Mouse (Mus musculus): ENCODE results near the gene Amz1. TPM values are rescaled to one million over a fixed set of nuclear protein-coding genes. Genes with fewer than 3 reads are reported as not detected.

Gene Amz1
- polyA plus RNA-seq, 1 experiment = 13.3 TPM

DNA sequence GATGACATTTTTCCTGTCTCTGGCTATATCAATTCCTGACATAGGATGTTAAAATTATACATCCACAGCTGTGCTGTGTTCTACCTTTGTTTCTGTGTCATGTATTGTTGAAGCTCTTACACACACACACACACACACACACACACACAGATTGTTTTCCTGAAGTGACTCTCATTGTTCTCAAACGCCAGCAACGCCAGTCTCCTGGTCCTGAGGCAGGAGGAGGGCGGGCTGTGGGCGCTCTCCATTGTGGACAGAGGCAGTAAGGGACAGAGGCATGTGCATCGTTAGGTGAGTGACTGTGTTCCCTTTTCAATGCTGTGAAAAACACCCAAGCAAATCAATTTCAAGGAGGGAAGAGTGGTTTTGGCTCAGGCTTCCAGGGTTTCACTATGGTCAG lies 29.3 kb downstream of the Amz1 start:
- TF ChIP-seq CTCF (IDR thresholded peaks at IDR 0.05; ENCODE audit: insufficient read depth, low read length) (no peak), POLR2A (IDR thresholded peaks at IDR 0.05; ENCODE audit: borderline replicate concordance, extremely low read depth, low read depth, low read length) (no peak)
- Histone ChIP-seq H3K4me3 (replicated peaks; ENCODE audit: extremely low read depth, low read depth, low read length) (no peak overlapping the region), H3K4me1 (ENCODE audit: control insufficient read depth, insufficient read depth, low read length) (peaks cover 8% of the 10 kb centered on the region; the same call in 1 of the 2 replicates)
- DNase-seq = no peak
- WGBS = 49% methylated on average over 5 of the region's 5 CpGs

DNA sequence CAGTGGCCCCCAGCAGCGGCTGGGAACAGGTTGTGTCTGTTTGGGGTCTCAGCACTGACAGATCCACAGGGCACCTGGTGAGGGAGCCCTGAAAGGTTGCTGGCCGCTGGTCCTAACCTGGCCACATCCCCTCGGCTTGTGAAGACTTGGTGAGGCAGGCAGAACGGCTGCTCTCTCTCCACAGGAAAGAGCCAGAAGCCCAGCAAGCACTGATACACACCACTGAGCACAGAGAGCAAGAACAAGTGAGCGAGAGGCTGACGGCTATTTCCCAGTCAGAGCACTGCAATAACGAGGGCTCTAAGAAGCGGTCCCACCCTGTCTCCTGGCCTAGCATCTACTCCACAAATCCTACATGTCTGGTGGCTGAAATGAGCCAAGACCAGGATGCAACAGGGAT lies 34.9 kb downstream of the Amz1 start:
- WGBS = 84% methylated on average over 8 of the region's 8 CpGs
- H3K4me1 ChIP-seq (ENCODE audit: control insufficient read depth, insufficient read depth, low read length) = peaks cover 7% of the 10 kb centered on the region; the same call in 1 of the 2 replicates
- TF ChIP-seq CTCF (IDR thresholded peaks at IDR 0.05; ENCODE audit: insufficient read depth, low read length) (no peak), POLR2A (IDR thresholded peaks at IDR 0.05; ENCODE audit: borderline replicate concordance, extremely low read depth, low read depth, low read length) (no peak)
- DNase-seq = no peak
- no peak overlapping the region for H3K4me3 ChIP-seq (replicated peaks; ENCODE audit: extremely low read depth, low read depth, low read length)

DNA sequence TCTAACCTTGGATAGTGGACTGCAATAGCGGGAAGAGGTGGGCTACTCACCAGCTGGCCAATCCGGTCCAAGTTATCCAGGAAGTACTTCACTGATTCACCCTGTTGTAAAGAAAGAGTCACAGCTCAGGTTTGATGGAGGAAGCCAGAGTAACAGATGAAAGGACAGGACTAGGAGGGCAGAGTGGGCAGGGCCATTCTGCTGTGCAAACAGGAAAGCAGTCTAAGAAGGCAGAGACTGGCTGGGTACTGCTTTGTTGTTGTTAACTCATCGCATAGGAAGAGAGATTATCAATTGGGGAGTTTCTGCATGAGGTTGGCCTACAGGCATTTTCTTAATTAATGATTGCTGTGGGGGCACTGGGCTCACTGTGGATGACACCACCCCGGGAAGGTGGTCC lies 38.6 kb downstream of the Amz1 start:
- WGBS = 60% methylated on average over 4 of the region's 4 CpGs
- Histone ChIP-seq H3K4me1 (ENCODE audit: control insufficient read depth, insufficient read depth, low read length) (peaks cover 17% of the 10 kb centered on the region), H3K4me3 (replicated peaks; ENCODE audit: extremely low read depth, low read depth, low read length) (no peak overlapping the region)
- no peak for DNase-seq
- no peak for TF ChIP-seq POLR2A (IDR thresholded peaks at IDR 0.05; ENCODE audit: borderline replicate concordance, extremely low read depth, low read depth, low read length)

DNA sequence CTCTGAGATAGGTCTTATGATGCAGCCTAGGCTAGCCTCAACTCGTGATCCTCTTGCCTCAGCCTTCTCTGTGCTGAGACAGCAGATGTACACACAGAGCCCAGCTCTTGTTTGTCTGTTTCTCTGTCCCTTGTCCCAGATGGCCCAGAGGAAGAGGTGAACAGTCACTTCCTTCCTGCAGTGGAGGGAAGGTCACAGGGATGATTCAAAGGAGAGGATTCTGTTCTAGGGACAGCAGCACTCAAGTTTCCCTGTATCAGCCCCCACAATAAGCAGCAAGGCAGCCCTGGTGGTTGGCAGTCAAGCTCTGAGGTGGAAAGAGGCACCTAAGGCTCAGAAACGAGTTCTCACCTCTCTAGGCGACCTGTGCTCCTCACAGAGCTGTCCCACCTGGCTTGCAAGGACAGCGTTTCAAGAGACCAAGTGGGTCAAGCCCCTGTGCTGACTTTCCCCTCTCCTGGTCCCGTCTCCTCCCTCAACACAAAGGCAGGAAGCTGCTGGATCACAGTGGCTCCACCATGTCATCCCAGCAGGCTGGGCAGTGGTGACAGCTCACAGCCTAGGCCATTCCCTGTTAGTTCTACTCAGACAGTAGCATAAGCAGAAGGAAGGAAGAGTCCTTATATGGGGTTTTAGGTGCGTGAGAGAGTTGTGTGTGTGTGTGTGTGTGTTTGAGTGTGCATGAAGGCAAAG lies 41.1 kb downstream of the Amz1 start:
- H3K4me3 ChIP-seq (replicated peaks; ENCODE audit: extremely low read depth, low read depth, low read length) = no peak overlapping the region
- TF ChIP-seq POLR2A (IDR thresholded peaks at IDR 0.05; ENCODE audit: borderline replicate concordance, extremely low read depth, low read depth, low read length) (no peak), CTCF (IDR thresholded peaks at IDR 0.05; ENCODE audit: insufficient read depth, low read length) (no peak)
- WGBS = 34% methylated on average over 6 of the region's 6 CpGs
- no peak for DNase-seq
- peaks cover 28% of the 10 kb centered on the region for H3K4me1 ChIP-seq (ENCODE audit: control insufficient read depth, insufficient read depth, low read length)

DNA sequence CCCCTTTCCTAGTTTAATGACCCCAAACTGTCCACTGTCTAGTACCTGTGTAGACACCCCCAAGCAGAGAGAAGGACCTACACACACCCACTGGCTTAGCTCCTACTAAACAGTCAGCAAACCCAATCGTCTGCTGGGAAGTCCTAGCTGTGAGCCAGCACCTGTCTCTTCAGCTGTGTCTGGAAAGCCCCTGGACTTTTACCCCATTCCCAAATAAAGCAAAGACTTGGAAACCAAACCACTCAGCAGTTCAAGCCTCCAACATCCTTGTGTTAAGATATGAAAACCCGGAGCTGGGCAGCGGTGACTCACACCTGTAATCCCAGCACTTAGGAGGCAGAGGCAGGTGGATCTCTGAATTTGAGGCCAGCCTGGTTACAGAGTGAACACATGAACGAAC lies 42.6 kb downstream of the Amz1 start:
- 68% methylated on average over 4 of the region's 4 CpGs for WGBS
- H3K4me3 ChIP-seq (replicated peaks; ENCODE audit: extremely low read depth, low read depth, low read length) = no peak overlapping the region
- no peak for DNase-seq

DNA sequence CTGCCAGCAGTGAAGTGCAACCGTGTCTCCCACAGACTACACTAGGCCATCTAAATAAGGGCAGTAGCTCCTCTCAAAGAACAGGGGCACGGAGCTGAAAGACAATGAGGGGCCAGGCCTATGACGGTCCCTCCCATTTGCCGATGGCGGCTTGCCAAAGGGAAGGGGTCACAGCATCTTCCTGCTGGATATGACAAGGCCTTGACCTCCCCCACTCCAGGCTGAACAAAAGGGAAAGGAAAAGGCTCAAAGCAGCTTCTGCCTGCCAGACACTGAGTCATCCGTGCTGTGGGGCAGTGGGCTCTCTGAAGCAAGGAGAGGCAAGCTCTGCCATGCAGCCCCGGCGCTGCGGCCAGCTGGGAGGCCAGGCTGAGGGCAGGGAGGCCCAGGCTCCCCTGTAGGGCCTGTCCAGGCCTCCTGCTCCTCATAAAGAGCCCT lies 43.8 kb downstream of the Amz1 start:
- 24% methylated on average over 9 of the region's 9 CpGs for WGBS
- Histone ChIP-seq H3K4me1 (ENCODE audit: control insufficient read depth, insufficient read depth, low read length) (peaks cover 33% of the 10 kb centered on the region), H3K4me3 (replicated peaks; ENCODE audit: extremely low read depth, low read depth, low read length) (no peak overlapping the region)
- DNase-seq = peak; percentile 52
- TF ChIP-seq CTCF (IDR thresholded peaks at IDR 0.05; ENCODE audit: insufficient read depth, low read length) (no peak), POLR2A (IDR thresholded peaks at IDR 0.05; ENCODE audit: borderline replicate concordance, extremely low read depth, low read depth, low read length) (0 out of 2 replicates have a peak, but pooled peaks have one; percentile 35)

More for the DNA sequence above, 42.6 kb downstream of the Amz1 start:
- TF ChIP-seq POLR2A (IDR thresholded peaks at IDR 0.05; ENCODE audit: borderline replicate concordance, extremely low read depth, low read depth, low read length) (no peak), CTCF (IDR thresholded peaks at IDR 0.05; ENCODE audit: insufficient read depth, low read length) (no peak)
- peaks cover 31% of the 10 kb centered on the region for H3K4me1 ChIP-seq (ENCODE audit: control insufficient read depth, insufficient read depth, low read length)

DNA sequence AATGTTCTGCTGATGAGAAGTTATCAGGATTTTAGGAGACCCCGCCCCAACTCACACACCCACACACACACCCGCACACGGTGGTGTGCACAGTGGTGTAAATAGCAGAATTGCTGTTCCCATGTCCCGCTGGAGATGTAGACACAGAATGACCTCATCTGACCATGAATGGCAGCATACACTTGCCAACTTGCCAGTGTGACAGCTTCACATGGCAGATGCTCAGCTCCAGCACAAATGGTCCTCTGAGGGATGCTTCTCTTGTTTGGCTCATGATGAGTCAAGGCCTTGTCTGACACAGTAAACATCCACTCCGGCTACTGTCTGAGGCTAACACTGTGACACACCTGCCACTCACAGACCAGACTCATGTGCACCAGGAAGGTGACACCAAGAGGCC lies 44.4 kb downstream of the Amz1 start:
- H3K4me1 ChIP-seq (ENCODE audit: control insufficient read depth, insufficient read depth, low read length) = peaks cover 29% of the 10 kb centered on the region
- H3K4me3 ChIP-seq (replicated peaks; ENCODE audit: extremely low read depth, low read depth, low read length) = no peak overlapping the region
- 35% methylated on average over 5 of the region's 5 CpGs for WGBS
- DNase-seq = no peak
- TF ChIP-seq CTCF (IDR thresholded peaks at IDR 0.05; ENCODE audit: insufficient read depth, low read length) = no peak
- TF ChIP-seq POLR2A (IDR thresholded peaks at IDR 0.05; ENCODE audit: borderline replicate concordance, extremely low read depth, low read depth, low read length) = no peak

DNA sequence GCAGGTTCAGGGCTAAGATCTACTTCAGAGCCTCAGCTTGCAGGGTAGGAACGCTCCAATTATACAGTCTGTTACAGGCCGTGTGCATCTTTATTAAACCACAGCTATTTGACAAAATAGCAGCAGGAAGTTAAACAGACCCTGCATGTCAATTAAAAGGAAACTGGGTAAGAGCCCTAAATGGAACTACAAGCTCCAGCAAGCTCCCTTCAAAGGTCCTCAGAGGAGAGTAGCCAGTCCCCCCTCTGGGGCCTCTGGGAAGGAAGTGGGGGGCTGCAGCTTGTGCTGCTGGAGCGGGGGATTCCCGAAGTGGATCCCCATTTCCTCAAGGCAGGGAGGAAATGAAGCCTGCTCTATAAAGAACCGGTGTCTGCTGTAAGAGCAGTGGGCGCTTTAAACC lies 47.7 kb downstream of the Amz1 start:
- Histone ChIP-seq H3K4me1 (ENCODE audit: control insufficient read depth, insufficient read depth, low read length) (peaks cover 19% of the 10 kb centered on the region), H3K4me3 (replicated peaks; ENCODE audit: extremely low read depth, low read depth, low read length) (no peak overlapping the region)
- 34% methylated on average over 6 of the region's 6 CpGs for WGBS
- DNase-seq = no peak
- no peak for TF ChIP-seq CTCF (IDR thresholded peaks at IDR 0.05; ENCODE audit: insufficient read depth, low read length)

DNA sequence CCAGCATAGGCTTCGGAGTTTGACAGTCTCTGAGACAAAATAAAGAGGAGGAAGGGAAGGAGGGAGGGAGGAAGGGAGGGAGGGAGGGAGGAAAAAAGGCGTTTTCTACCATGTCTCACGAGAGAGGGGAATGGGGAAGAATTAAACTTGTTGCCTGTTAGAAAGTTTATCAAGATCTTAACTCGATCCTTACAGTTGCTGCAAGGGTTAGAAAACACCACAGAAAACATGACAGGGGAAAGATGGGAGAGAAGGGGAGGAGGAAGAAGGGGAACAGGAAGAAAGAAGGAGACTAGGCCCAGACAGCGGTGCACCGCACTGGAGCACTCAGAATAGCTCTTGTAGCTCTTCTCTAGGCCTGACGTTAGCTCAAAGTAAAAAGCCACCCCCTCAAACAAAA lies 48.2 kb downstream of the Amz1 start:
- TF ChIP-seq CTCF (IDR thresholded peaks at IDR 0.05; ENCODE audit: insufficient read depth, low read length) = no peak
- TF ChIP-seq POLR2A (IDR thresholded peaks at IDR 0.05; ENCODE audit: borderline replicate concordance, extremely low read depth, low read depth, low read length) = no peak
- peaks cover 19% of the 10 kb centered on the region for H3K4me1 ChIP-seq (ENCODE audit: control insufficient read depth, insufficient read depth, low read length)
- DNase-seq = no peak
- H3K4me3 ChIP-seq (replicated peaks; ENCODE audit: extremely low read depth, low read depth, low read length) = no peak overlapping the region
- 32% methylated on average over 7 of the region's 7 CpGs for WGBS

DNA sequence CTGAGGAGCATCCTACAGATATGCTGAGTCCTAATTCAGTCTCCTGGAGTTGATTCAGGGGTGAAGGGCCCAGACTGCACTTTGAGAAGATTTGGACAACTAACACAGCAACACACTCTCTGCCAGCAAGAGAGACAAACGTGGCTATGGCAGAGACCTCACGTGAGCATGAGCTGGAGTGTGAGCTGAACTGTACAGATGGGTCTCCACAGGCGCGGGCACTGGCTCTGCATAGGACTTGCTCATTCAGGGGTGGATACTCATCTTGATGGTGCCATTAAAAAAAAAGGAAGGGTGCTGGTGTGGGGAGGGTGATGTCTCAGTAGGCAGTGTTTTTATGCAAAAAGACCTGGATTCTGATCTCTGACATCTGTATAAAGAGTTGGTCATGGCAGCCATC lies 51.2 kb downstream of the Amz1 start:
- Histone ChIP-seq H3K4me1 (ENCODE audit: control insufficient read depth, insufficient read depth, low read length) (peaks cover 7% of the 10 kb centered on the region; the same call in 1 of the 2 replicates), H3K4me3 (replicated peaks; ENCODE audit: extremely low read depth, low read depth, low read length) (no peak overlapping the region)
- 93% methylated on average over 4 of the region's 4 CpGs for WGBS
- TF ChIP-seq POLR2A (IDR thresholded peaks at IDR 0.05; ENCODE audit: borderline replicate concordance, extremely low read depth, low read depth, low read length) = no peak
- DNase-seq = no peak
